Mouse (Mus musculus) lung, adult 2 months (tissue): Measurements from ENCODE around the gene Tesk1.

ENCODE experiments used
- CTCF ChIP-seq: fragments of 200-500 bp; IDR thresholded peaks from 2 replicates; pipeline ENCODE4 v1.5.1; 2011; ENCODE audit warnings: mild to moderate bottlenecking, low read length, control low read depth; ENCODE audit not compliant: insufficient read depth
- POLR2A ChIP-seq: fragments of 200-500 bp; IDR thresholded peaks from 2 replicates; pipeline ENCODE4 v1.6.1; 2011; ENCODE audit warnings: low read depth, mild to moderate bottlenecking, control low read depth, low read length, borderline replicate concordance; ENCODE audit errors: extremely low read depth

DNA sequence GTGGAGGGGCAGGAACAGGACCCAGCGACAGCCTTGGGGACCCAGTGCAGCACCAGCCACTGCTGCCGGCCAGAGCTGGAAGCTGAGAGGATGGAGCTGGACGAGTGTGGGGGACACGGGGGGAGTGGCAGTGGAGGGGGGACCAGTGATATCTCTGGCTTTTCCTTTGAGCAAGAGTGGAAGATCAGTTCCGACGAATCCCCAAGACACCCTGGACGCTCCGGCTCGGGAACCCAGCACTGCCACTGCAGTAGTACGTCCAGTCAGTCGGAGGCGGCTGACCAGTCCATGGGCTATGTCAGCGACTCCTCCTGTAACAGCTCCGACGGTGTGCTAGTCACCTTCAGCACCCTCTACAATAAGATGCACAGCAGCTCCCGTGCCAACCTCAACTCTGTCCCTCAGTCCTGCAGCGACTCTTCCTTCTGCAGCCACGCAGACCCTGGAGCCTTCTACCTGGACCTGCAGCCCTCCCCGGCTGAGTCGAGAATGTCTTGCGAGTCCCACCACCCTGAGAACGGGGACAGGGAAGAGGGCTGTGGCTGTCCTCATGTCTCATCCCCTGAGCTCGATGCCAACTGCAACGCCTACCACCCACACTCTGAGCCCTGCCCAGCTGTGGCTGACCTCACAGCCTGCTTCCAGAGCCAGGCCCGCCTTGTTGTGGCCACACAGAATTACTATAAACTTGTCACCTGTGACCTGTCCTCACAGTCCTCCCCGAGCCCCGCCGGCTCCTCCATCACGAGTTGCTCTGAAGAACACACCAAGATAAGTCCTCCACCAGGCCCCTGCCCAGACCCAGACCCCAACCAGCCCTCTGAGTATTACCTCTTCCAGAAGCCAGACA, 26.3 kb upstream of the Tesk1 start:
- TF ChIP-seq POLR2A (no peak), CTCF (no peak)
